Mouse (Mus musculus) CD8-positive naive resting alpha-beta T cell, adult 57 days (primary cell): ENCODE results near the gene Bmp15. TPM values are rescaled to one million over a fixed set of nuclear protein-coding genes. Genes with fewer than 3 reads are reported as not detected.

Experiments used
- total RNA-seq: library from RNA; stranded (reverse); gene quantifications from one replicate; pipeline ENCODE4 v1.2.4, GENCODE M21; 2023

Bmp15 gene
- total RNA-seq: not detected

DNA sequence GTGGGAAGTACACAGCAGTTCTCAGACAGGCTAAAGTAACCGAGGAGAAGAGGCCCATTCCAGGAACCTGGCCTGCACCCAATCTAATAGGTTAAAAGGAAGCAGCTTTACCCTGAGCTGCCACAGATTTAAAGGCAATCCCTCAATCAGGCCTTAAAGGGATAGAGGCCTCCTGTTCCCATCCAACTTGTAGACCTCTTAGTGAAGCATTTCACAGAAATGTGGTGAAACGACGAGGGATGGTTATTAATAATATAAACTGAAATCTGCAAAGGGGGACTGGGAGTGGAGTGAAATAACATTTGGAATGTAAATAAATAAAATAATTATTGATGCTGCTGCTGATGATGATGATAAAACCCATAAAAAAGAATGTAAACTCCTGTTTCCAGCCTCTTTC lies at the start of gene Bmp15:
Gene Bmp15 (minus strand): TSS at position 101 of the 400 bp plus-strand sequence.

Other genes starting within 250 kb of the Bmp15 start
- not detected for gene AU022751, start 237.3 kb downstream of the Bmp15 start, total RNA-seq
- not detected for gene Nudt10, start 147.7 kb downstream of the Bmp15 start, total RNA-seq
- not detected for gene Shroom4, start 79.1 kb upstream of the Bmp15 start, total RNA-seq